Mouse (Mus musculus) lung, postnatal 0 days (tissue): Measurements from ENCODE around the gene Clca2.

ENCODE experiments used
- CTCF ChIP-seq: IDR thresholded peaks from 2 replicates; pipeline ENCODE4 v1.5.1; 2016; ENCODE audit warnings: antibody characterized with exemption, mild to moderate bottlenecking
- EP300 ChIP-seq: IDR thresholded peaks from 2 replicates; pipeline ENCODE4 v1.6.1; 2016; ENCODE audit warnings: antibody characterized with exemption, mild to moderate bottlenecking, control low read depth

GRCm38 (mm10) chr3:145078405-145078804, 20.8 kb downstream of the Clca2 start:
- TF ChIP-seq CTCF, result no peak
- no peak; the same call in 1 of the 2 replicates for TF ChIP-seq EP300
